Mouse (Mus musculus): Measurements from ENCODE around the gene Atn1. TPM values are rescaled to one million over a fixed set of nuclear protein-coding genes. Genes with fewer than 3 reads are reported as not detected.

Gene Atn1
- polyA plus RNA-seq, 1 experiment from 2014 or later, result 9.4 TPM

- H3K4me1 ChIP-seq, result peaks cover 19% of the 10 kb centered on the region
- H3K27me3 ChIP-seq (replicated peaks), result no peaks in the 10 kb centered on the region
- no peak for ATAC-seq (ENCODE audit: extremely low read depth, insufficient number of reproducible peaks, low FRiP score, low TSS enrichment)
- WGBS, result 70% methylated on average over 15 of the region's 15 CpGs
- H3K36me3 ChIP-seq, result peaks cover 8% of the 10 kb centered on the region; the same call in 1 of the 2 replicates
- 0 out of 2 replicates have a peak overlapping the region, but pooled peaks have one; percentile 21 for H3K9ac ChIP-seq
- H3K27ac ChIP-seq (replicated peaks), result peak overlapping the region; percentile 53
- no peak overlapping the region for H3K4me3 ChIP-seq
- no peak overlapping the region for H3K4me2 ChIP-seq
- H3K9me3 ChIP-seq, result no peaks in the 10 kb centered on the region
Measured at GRCm38 (mm10) chr6:124693243-124693981, 62.9 kb downstream of the Atn1 start.

MicroRNA genes within 50 kb of the gene (microRNA counts, 519-probe panel; counts per million panel counts)
- microRNA mmu-miR-141, result 209 counts per million, percentile 61 among the panel's probes with 10 or more counts
- 2,876 counts per million, percentile 66 among the panel's probes with 10 or more counts for microRNA mmu-miR-200c

Small RNAs within 50 kb of the gene (microRNA-seq; reads per million reads assigned to microRNA genes)
- gene Mir141 (61.4 reads per million, percentile 46 among the genes with 10 or more reads in this experiment), gene Mir200c (450 reads per million, percentile 73 among the genes with 10 or more reads in this experiment)

Other genes with a start within 250 kb of the Atn1 start
- gene C1ra, start 244.1 kb downstream of the Atn1 start, polyA plus RNA-seq (2015; fragmentation: Nextera tagmentation; extraction: Ambion mirVana), result 0.40 and 0.68 TPM in 2 replicates
- gene C1s1, start 214.2 kb downstream of the Atn1 start, polyA plus RNA-seq (2015; fragmentation: Nextera tagmentation; extraction: Ambion mirVana), result 0.74 and 1.0 TPM in 2 replicates
- not detected in 2 replicates for gene C1rb, start 186.2 kb downstream of the Atn1 start, polyA plus RNA-seq (2015; fragmentation: Nextera tagmentation; extraction: Ambion mirVana)
- not detected in 2 replicates for gene C1s2, start 120.4 kb downstream of the Atn1 start, polyA plus RNA-seq (2015; fragmentation: Nextera tagmentation; extraction: Ambion mirVana)
- gene Lpcat3, start 93.5 kb downstream of the Atn1 start, polyA plus RNA-seq (2015; fragmentation: Nextera tagmentation; extraction: Ambion mirVana), result 44.1 and 47.4 TPM in 2 replicates
- gene Emg1, start 44.3 kb downstream of the Atn1 start, polyA plus RNA-seq (2015; fragmentation: Nextera tagmentation; extraction: Ambion mirVana), result 113 and 130 TPM in 2 replicates
- gene Phb2, start 44.2 kb downstream of the Atn1 start, polyA plus RNA-seq (2015; fragmentation: Nextera tagmentation; extraction: Ambion mirVana), result 293 and 326 TPM in 2 replicates
- gene Ptpn6, start 17.8 kb downstream of the Atn1 start, polyA plus RNA-seq (2015; fragmentation: Nextera tagmentation; extraction: Ambion mirVana), result 5.3 and 5.6 TPM in 2 replicates
- gene Grcc10, start 15.2 kb downstream of the Atn1 start, polyA plus RNA-seq (2015; fragmentation: Nextera tagmentation; extraction: Ambion mirVana), result 364 and 411 TPM in 2 replicates
- not detected in 2 replicates for gene Gm45234, start 503 bp downstream of the Atn1 start, polyA plus RNA-seq (2015; fragmentation: Nextera tagmentation; extraction: Ambion mirVana)
- 4.6 and 4.9 TPM in 2 replicates for gene Eno2, start 13.1 kb upstream of the Atn1 start, polyA plus RNA-seq (2015; fragmentation: Nextera tagmentation; extraction: Ambion mirVana)
- gene Lrrc23, start 23.2 kb upstream of the Atn1 start, polyA plus RNA-seq (2015; fragmentation: Nextera tagmentation; extraction: Ambion mirVana), result 0.09 TPM in 1 of 2 replicates, not detected in the other
- 8.4 and 10.9 TPM in 2 replicates for gene Spsb2, start 52.1 kb upstream of the Atn1 start, polyA plus RNA-seq (2015; fragmentation: Nextera tagmentation; extraction: Ambion mirVana)
- gene Tpi1, start 57.8 kb upstream of the Atn1 start, polyA plus RNA-seq (2015; fragmentation: Nextera tagmentation; extraction: Ambion mirVana), result 1,248 and 1,451 TPM in 2 replicates
- 98.3 and 101 TPM in 2 replicates for gene Usp5, start 73.0 kb upstream of the Atn1 start, polyA plus RNA-seq (2015; fragmentation: Nextera tagmentation; extraction: Ambion mirVana)
- gene Cdca3, start 73.0 kb upstream of the Atn1 start, polyA plus RNA-seq (2015; fragmentation: Nextera tagmentation; extraction: Ambion mirVana), result 123 and 132 TPM in 2 replicates
- 7.8 and 11.7 TPM in 2 replicates for gene Gnb3, start 83.8 kb upstream of the Atn1 start, polyA plus RNA-seq (2015; fragmentation: Nextera tagmentation; extraction: Ambion mirVana)
- 15.5 and 17.7 TPM in 2 replicates for gene P3h3, start 101.2 kb upstream of the Atn1 start, polyA plus RNA-seq (2015; fragmentation: Nextera tagmentation; extraction: Ambion mirVana)
- 1.6 TPM in 2 replicates for gene Gpr162, start 107.5 kb upstream of the Atn1 start, polyA plus RNA-seq (2015; fragmentation: Nextera tagmentation; extraction: Ambion mirVana)
- gene Cd4, start 131.7 kb upstream of the Atn1 start, polyA plus RNA-seq (2015; fragmentation: Nextera tagmentation; extraction: Ambion mirVana), result not detected in 2 replicates
- 1.0 and 1.1 TPM in 2 replicates for gene Lag3, start 155.2 kb upstream of the Atn1 start, polyA plus RNA-seq (2015; fragmentation: Nextera tagmentation; extraction: Ambion mirVana)
- 231 and 233 TPM in 2 replicates for gene Ptms, start 163.6 kb upstream of the Atn1 start, polyA plus RNA-seq (2015; fragmentation: Nextera tagmentation; extraction: Ambion mirVana)
- 288 and 320 TPM in 2 replicates for gene Mlf2, start 174.9 kb upstream of the Atn1 start, polyA plus RNA-seq (2015; fragmentation: Nextera tagmentation; extraction: Ambion mirVana)
- gene Cops7a, start 209.0 kb upstream of the Atn1 start, polyA plus RNA-seq (2015; fragmentation: Nextera tagmentation; extraction: Ambion mirVana), result 140 and 143 TPM in 2 replicates
- gene Pianp, start 240.2 kb upstream of the Atn1 start, polyA plus RNA-seq (2015; fragmentation: Nextera tagmentation; extraction: Ambion mirVana), result 0.31 and 0.50 TPM in 2 replicates

Data from heart, embryonic 13.5 days (tissue).